Mouse (Mus musculus) lung, adult 10 weeks (tissue): Measurements from ENCODE around the gene Thbs4. TPM values are rescaled to one million over a fixed set of nuclear protein-coding genes. Genes with fewer than 3 reads are reported as not detected.

Source experiments
- polyA plus RNA-seq: library from polyadenylated mRNA; stranded (reverse); fragments of 350-450 nt; fragmentation: Illumina TruSeq; extraction: RNeasy Lipid Tissue Mini Kit (QIAGEN cat#74804); gene quantifications from one replicate; pipeline ENCODE4 v1.2.3, GENCODE M21; 2014; ENCODE audit warnings: low read depth, low replicate concordance; ENCODE audit not compliant: insufficient read depth

The Thbs4 gene
- 0.07 TPM for polyA plus RNA-seq

DNA sequence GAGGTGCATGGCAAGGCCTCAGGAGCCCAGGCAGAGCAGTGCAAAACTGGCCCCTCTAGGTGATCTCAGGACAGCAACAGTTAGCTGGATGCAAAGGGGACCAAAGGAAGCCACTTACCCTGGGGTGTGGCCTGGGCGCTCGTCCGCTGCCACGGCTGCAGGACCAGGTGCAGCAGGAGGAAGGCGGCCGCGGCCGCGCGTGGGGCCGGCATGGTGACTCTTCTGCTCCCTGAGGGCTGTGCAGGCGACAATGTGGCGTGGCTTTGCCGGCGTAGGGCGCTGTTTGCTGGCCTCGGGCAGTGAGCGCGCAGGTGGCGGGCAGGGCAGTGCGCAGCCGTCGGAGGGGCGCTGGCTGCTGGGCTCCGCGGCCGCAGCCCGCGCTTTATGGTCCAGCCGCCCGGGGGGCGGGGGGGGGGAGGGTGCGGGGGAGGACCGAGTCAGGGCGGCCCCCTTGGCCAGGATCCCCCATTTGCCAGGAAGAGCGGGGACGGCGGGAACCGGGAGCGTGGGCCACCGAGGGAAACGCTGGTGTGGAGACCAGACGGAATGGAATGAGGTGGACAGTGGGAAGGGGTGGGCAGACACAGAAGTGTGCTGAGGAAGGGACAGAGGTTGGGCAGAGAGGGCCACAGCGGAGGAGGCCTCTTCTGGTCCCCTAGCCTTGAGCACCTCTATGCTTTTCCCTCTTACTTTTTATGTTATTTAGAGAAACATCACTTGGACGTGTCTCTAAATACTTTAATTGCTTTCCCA lies at the start of gene Thbs4:
Gene Thbs4, minus strand, starts transcription at position 357 of the 753 bp plus-strand sequence.

Other genes with a start within 250 kb of the Thbs4 start
- gene Spz1, start 218.6 kb downstream of the Thbs4 start, polyA plus RNA-seq = not detected
- 12.9 TPM for gene Serinc5, start 183.7 kb downstream of the Thbs4 start, polyA plus RNA-seq
- gene Mtx3, start 49.9 kb upstream of the Thbs4 start, polyA plus RNA-seq = 3.2 TPM